Mouse (Mus musculus) lung, postnatal 0 days (tissue): ENCODE results near the gene Gm47969. TPM values are rescaled to one million over a fixed set of nuclear protein-coding genes. Genes with fewer than 3 reads are reported as not detected.

Experiments
- ATAC-seq: fragments of 200-750 bp; cut with Nextera tagmentation; 2 replicates; pipeline ENCODE4 v1.8.0; 2017; ENCODE audit warnings: moderate library complexity
- DNase-seq: peaks from one replicate; pipeline ENCODE4 v3.0.0-alpha.2; 2016; ENCODE audit warnings: low spot score
- H3K27ac ChIP-seq: fragments of 300-500 bp; sonication (generic); 2 replicates; pipeline ENCODE4 v1.5.1; 2014; ENCODE audit warnings: antibody characterized with exemption, mild to moderate bottlenecking, low read length, mixed read lengths
- H3K27me3 ChIP-seq: fragments of 300-500 bp; sonication (generic); replicated peaks from 2 replicates; pipeline ENCODE4 v1.6.1; 2014; ENCODE audit warnings: low read length, mixed read lengths; ENCODE audit not compliant: insufficient read depth
- H3K36me3 ChIP-seq: fragments of 300-500 bp; sonication (generic); 2 replicates; pipeline ENCODE4 v1.6.1; 2014; ENCODE audit warnings: low read length, mixed read lengths; ENCODE audit not compliant: insufficient read depth
- H3K4me1 ChIP-seq: fragments of 300-500 bp; sonication (generic); 2 replicates; pipeline ENCODE4 v1.6.1; 2014; ENCODE audit warnings: antibody characterized with exemption, low read depth, low read length, mixed read lengths; ENCODE audit not compliant: insufficient read depth
- H3K4me2 ChIP-seq: fragments of 300-500 bp; sonication (generic); replicated peaks from 2 replicates; pipeline ENCODE4 v1.6.1; 2014; ENCODE audit warnings: low read depth, mild to moderate bottlenecking, low read length, moderate library complexity, mixed read lengths
- H3K4me3 ChIP-seq: fragments of 300-500 bp; sonication (generic); 2 replicates; pipeline ENCODE4 v1.5.1; 2014; ENCODE audit warnings: low read depth, low read length
- H3K9ac ChIP-seq: fragments of 300-500 bp; sonication (generic); replicated peaks from 2 replicates; pipeline ENCODE4 v1.6.1; 2014; ENCODE audit warnings: low read depth, mild to moderate bottlenecking
- H3K9me3 ChIP-seq: fragments of 300-500 bp; sonication (generic); 2 replicates; pipeline ENCODE4 v1.6.1; 2016; ENCODE audit warnings: low read length, mixed read lengths
- CTCF ChIP-seq: IDR thresholded peaks from 2 replicates; pipeline ENCODE4 v1.5.1; 2016; ENCODE audit warnings: antibody characterized with exemption, mild to moderate bottlenecking
- EP300 ChIP-seq: IDR thresholded peaks from 2 replicates; pipeline ENCODE4 v1.6.1; 2016; ENCODE audit warnings: antibody characterized with exemption, mild to moderate bottlenecking, control low read depth
- WGBS: fragments of 180-500 bp; shearing (Covaris S2); extraction: QIAGEN DNeasy Blood & Tissue Kit; methylation state at CpG from one replicate; pipeline ENCODE4 v1.1.7; 2014; 5-methylcytosine and 5-hydroxymethylcytosine counted together
- polyA plus RNA-seq: library from polyadenylated mRNA; unstranded; fragments of >200 nt; fragmentation: Nextera tagmentation; extraction: Ambion mirVana; gene quantifications from 2 replicates; pipeline ENCODE4 v1.2.1, GENCODE M21; 2015

Gm47969 gene
- polyA plus RNA-seq, 1 experiment from 2014 or later, result 1.0 TPM

GRCm38 (mm10) chr1:83039080-83039479 lies 5.7 kb upstream of the Gm47969 start:
- H3K9me3 ChIP-seq, result no peaks in the 10 kb centered on the region
- H3K4me2 ChIP-seq, result no peak overlapping the region
- no peak overlapping the region for H3K27ac ChIP-seq
- no peaks in the 10 kb centered on the region for H3K4me1 ChIP-seq
- no peaks in the 10 kb centered on the region for H3K27me3 ChIP-seq
- peak; percentile 22; the same call in 1 of the 2 replicates for TF ChIP-seq EP300
- TF ChIP-seq CTCF, result no peak
- WGBS, result 52% methylated on average over 4 of the region's 4 CpGs
- H3K9ac ChIP-seq, result no peak overlapping the region
- H3K4me3 ChIP-seq, result no peak overlapping the region
- no peaks in the 10 kb centered on the region for H3K36me3 ChIP-seq
- ATAC-seq, result peak; percentile 68
- DNase-seq, result peak; percentile 47

GRCm38 (mm10) chr1:83042380-83042779 lies 2.4 kb upstream of the Gm47969 start, which contains the start of gene Krtap28-10:
Krtap28-10 (minus strand) TSS chr1:83042480.
- Histone ChIP-seq H3K9me3 (no peaks in the 10 kb centered on the region), H3K27me3 (no peaks in the 10 kb centered on the region), H3K4me1 (no peaks in the 10 kb centered on the region), H3K9ac (no peak within 1 kb of the TSS), H3K27ac (no peak within 1 kb of the TSS), H3K4me2 (no peak within 1 kb of the TSS), H3K4me3 (no peak within 1 kb of the TSS), H3K36me3 (no peaks in the 10 kb centered on the region)
- TF ChIP-seq CTCF, result no peak
- no peak for TF ChIP-seq EP300
- ATAC-seq (no peak), DNase-seq (no peak)
- WGBS, result 88% methylated on average over 2 of the region's 2 CpGs

- DNase-seq (no peak), ATAC-seq (no peak)
- Histone ChIP-seq H3K36me3 (no peaks in the 10 kb centered on the region), H3K4me3 (no peak overlapping the region), H3K27ac (no peak overlapping the region), H3K4me1 (no peaks in the 10 kb centered on the region), H3K9ac (no peak overlapping the region), H3K9me3 (no peaks in the 10 kb centered on the region), H3K4me2 (no peak overlapping the region), H3K27me3 (no peaks in the 10 kb centered on the region)
- TF ChIP-seq CTCF (no peak), EP300 (no peak)
- WGBS, result 45% methylated on average over 1 of the region's 1 CpGs
These were observed 13.7 kb downstream of the Gm47969 start for GRCm38 (mm10) chr1:83058481-83058880.

GRCm38 (mm10) chr1:83059278-83059677 lies 14.5 kb downstream of the Gm47969 start, which contains the start of gene A030005K14Rik:
A030005K14Rik (minus strand) TSS chr1:83059378.
- H3K9me3 ChIP-seq, result no peaks in the 10 kb centered on the region
- no peaks in the 10 kb centered on the region for H3K4me1 ChIP-seq
- TF ChIP-seq EP300 (no peak), CTCF (no peak)
- H3K4me3 ChIP-seq, result no peak within 1 kb of the TSS
- H3K36me3 ChIP-seq, result no peaks in the 10 kb centered on the region
- H3K27ac ChIP-seq, result no peak within 1 kb of the TSS
- no peaks in the 10 kb centered on the region for H3K27me3 ChIP-seq
- DNase-seq (no peak), ATAC-seq (no peak)
- no peak within 1 kb of the TSS for H3K4me2 ChIP-seq
- H3K9ac ChIP-seq, result no peak within 1 kb of the TSS
- 69% methylated on average over 9 of the region's 9 CpGs for WGBS

GRCm38 (mm10) chr1:83060643-83061042 lies 15.9 kb downstream of the Gm47969 start, which contains the start of gene Krtap28-13:
Krtap28-13 (plus strand) TSS chr1:83060930.
- no peaks in the 10 kb centered on the region for H3K9me3 ChIP-seq
- 81% methylated on average over 4 of the region's 4 CpGs for WGBS
- DNase-seq (peak; percentile 62), ATAC-seq (no peak)
- no peaks in the 10 kb centered on the region for H3K36me3 ChIP-seq
- H3K4me3 ChIP-seq, result no peak within 1 kb of the TSS
- TF ChIP-seq EP300 (no peak), CTCF (no peak)
- no peaks in the 10 kb centered on the region for H3K27me3 ChIP-seq
- H3K4me2 ChIP-seq, result no peak within 1 kb of the TSS
- no peak within 1 kb of the TSS for H3K9ac ChIP-seq
- H3K4me1 ChIP-seq, result no peaks in the 10 kb centered on the region
- no peak within 1 kb of the TSS for H3K27ac ChIP-seq

GRCm38 (mm10) chr1:83064851-83065250 lies 20.1 kb downstream of the Gm47969 start:
- Histone ChIP-seq H3K4me3 (no peak overlapping the region), H3K4me1 (no peaks in the 10 kb centered on the region), H3K9ac (no peak overlapping the region), H3K9me3 (no peaks in the 10 kb centered on the region), H3K27me3 (no peaks in the 10 kb centered on the region), H3K4me2 (no peak overlapping the region), H3K27ac (no peak overlapping the region), H3K36me3 (no peaks in the 10 kb centered on the region)
- 17% methylated on average over 3 of the region's 3 CpGs for WGBS
- DNase-seq (peak; percentile 76), ATAC-seq (no peak)
- TF ChIP-seq EP300 (no peak), CTCF (peak; percentile 73)

GRCm38 (mm10) chr1:83066577-83066976 lies 21.8 kb downstream of the Gm47969 start:
- H3K4me1 ChIP-seq, result no peaks in the 10 kb centered on the region
- no peaks in the 10 kb centered on the region for H3K27me3 ChIP-seq
- no peak overlapping the region for H3K4me3 ChIP-seq
- H3K27ac ChIP-seq, result no peak overlapping the region
- TF ChIP-seq EP300 (no peak), CTCF (no peak)
- no peaks in the 10 kb centered on the region for H3K9me3 ChIP-seq
- H3K9ac ChIP-seq, result no peak overlapping the region
- ATAC-seq (no peak), DNase-seq (no peak)
- no peak overlapping the region for H3K4me2 ChIP-seq
- WGBS, result 83% methylated on average over 4 of the region's 4 CpGs
- H3K36me3 ChIP-seq, result no peaks in the 10 kb centered on the region
